19 mouse cellular contexts compared by ENCODE assay signal in genomic region chr9:111243384-111243783, GRCm38 (mm10). TPM values are rescaled to one million over a fixed set of nuclear protein-coding genes. Genes with fewer than 3 reads are reported as not detected.
DNase-seq lines count a peak whose midpoint lies in the region; ATAC-seq lines count a peak whose summit lies in the region.
"Had no signal": no experiment of that assay in that cellular context is flagged by ENCODE, and none has a peak within 500 bp of the region (broad histone marks: within the 10 kb centered on the region; RNA-seq: fewer than 3 reads in every experiment).

No protein-coding gene starts in this region.

- 0 out of 2 replicates have a peak, but pooled peaks have one; percentile 30 for ATAC-seq in erythroid progenitor cell, adult 5-6 weeks (replicated peaks; ENCODE audit: low FRiP score, poor library complexity, severe bottlenecking)
- ATAC-seq: activated CD4-positive, CD25-positive, alpha-beta regulatory T cell, adult 4 months; forebrain, embryonic 13.5 days; forebrain, postnatal 0 days; intestine, embryonic 16.5 days had no signal

- DNase-seq in heart, adult 11 months, result peak; percentile 86
- DNase-seq in heart, postnatal 14 days, result no peak
- DNase-seq in R1 (ENCODE audit: low read depth, low spot score), result peak; percentile 67
- DNase-seq in adrenal gland, adult 18-20 months (ENCODE audit: low spot score in 2 of 2), result no peak
- no peak for DNase-seq in frontal cortex, postnatal 14 days (ENCODE audit: low spot score in 2 of 2)
- no peak for DNase-seq in thymus, postnatal 4 days
- DNase-seq: adrenal gland, adult 2 months; adrenal gland, postnatal 25 days; cerebellum, adult 18-20 months; cerebellum, adult 9-11 months; cerebellum, postnatal 36 days; forebrain, postnatal 0 days; gastrocnemius, adult 2 months; gastrocnemius, postnatal 25 days; heart, postnatal 10 days had no signal

- intact Hi-C loops in heart, postnatal 14 days (cut with DNase I), result no loop called here

RNA-seq across cellular contexts. Expression of gene Mlh1, which starts 28.2 kb away (rescaled TPM):
- 10 to 100 TPM; 10.2 to 11.3 TPM for total RNA-seq in heart, postnatal 14 days (2021)
- 33.1 and 36.0 TPM in 2 replicates for total RNA-seq in erythroid progenitor cell, adult 5-6 weeks (2015; ENCODE audit: low replicate concordance)
- 31.2 and 35.4 TPM in 2 replicates for total RNA-seq in erythroid progenitor cell, adult 5-6 weeks (2017; ENCODE audit: low replicate concordance)
- total RNA-seq in adrenal gland, adult 18-20 months (2021), result 10 to 100 TPM; 11.0 to 11.1 TPM

RNA-seq across cellular contexts. Expression of gene Epm2aip1, which starts 28.3 kb away (rescaled TPM):
- total RNA-seq in heart, postnatal 14 days (2021), result 10 to 100 TPM; 27.6 to 28.1 TPM
- 23.5 and 26.3 TPM in 2 replicates for total RNA-seq in erythroid progenitor cell, adult 5-6 weeks (2015; ENCODE audit: low replicate concordance)
- total RNA-seq in erythroid progenitor cell, adult 5-6 weeks (2017; ENCODE audit: low replicate concordance), result 16.9 and 21.7 TPM in 2 replicates
- total RNA-seq in adrenal gland, adult 18-20 months (2021), result 10 to 100 TPM; 31.2 to 37.8 TPM

Comparison
In these comparisons a context has a peak if more than half of its experiments do, and no peak if none do; other contexts are left out.
1. DNase-seq: peak in heart, adult 11 months (single experiment) and R1 (single experiment); none in heart, postnatal 14 days (0 of 2), adrenal gland, adult 18-20 months (0 of 2), frontal cortex, postnatal 14 days (0 of 2) and thymus, postnatal 4 days (single experiment).